ENCODE assay signal across 10 mouse cellular contexts in the genomic region with DNA sequence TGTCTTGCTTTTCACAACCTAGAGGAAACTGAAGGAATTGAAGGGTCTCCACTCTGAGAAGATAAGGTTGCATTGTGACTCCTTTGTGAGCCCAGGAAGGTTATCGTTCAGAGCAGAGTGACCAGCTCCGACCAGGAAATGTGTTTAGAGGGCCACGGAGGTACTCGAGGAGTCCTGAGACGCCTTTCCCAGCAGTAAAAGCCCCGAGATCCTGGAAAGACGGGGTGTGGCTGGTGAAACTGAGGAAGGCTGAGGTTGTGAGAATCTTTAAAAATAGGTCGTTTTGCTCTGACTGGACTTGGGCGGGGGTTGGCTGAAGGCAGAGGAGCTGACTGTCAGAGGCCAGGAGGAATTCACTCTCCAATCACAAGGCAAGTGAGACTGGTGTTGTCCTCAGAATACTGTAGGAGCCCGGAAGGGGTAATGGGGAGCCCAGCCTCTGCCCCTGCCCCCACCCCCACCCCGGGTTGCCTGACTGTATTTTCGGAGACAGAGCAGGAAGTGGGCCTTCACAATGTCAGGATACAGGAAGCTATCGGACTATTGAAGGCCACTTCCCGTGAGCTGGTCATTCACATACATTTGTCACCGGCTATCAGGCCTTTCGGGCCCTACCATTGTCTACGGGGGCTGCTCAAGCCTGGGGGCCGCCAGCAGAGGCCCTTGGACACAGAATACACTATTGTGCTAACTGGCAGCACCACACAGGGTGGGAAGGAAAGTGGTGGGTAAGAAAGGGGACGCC. TPM values are rescaled to one million over a fixed set of nuclear protein-coding genes. Genes with fewer than 3 reads are reported as not detected.
DNase-seq lines count a peak whose midpoint lies in the region; ATAC-seq lines count a peak whose summit lies in the region.
"Had no signal": no experiment of that assay in that cellular context is flagged by ENCODE, and none has a peak within 500 bp of the region (broad histone marks: within the 10 kb centered on the region; RNA-seq: fewer than 3 reads in every experiment).

No protein-coding gene starts in this region.

- no peak overlapping the region for H3K4me2 ChIP-seq in forebrain, embryonic 11.5 days (ENCODE audit: low read depth, low read length, severe bottlenecking)
- H3K4me2 ChIP-seq in embryonic facial prominence, embryonic 14.5 days (ENCODE audit: low read depth, low read length), result no peak overlapping the region
- H3K4me2 ChIP-seq in lung, embryonic 15.5 days, result no peak overlapping the region

- no peaks in the 10 kb centered on the region for H3K36me3 ChIP-seq in forebrain, embryonic 10.5 days (replicated peaks)
- no peaks in the 10 kb centered on the region for H3K36me3 ChIP-seq in forebrain, embryonic 11.5 days (ENCODE audit: control insufficient read depth, insufficient read depth, low read length)
- no peaks in the 10 kb centered on the region for H3K36me3 ChIP-seq in embryonic facial prominence, embryonic 14.5 days (ENCODE audit: control insufficient read depth, insufficient read depth, low read length)
- no peaks in the 10 kb centered on the region for H3K36me3 ChIP-seq in lung, embryonic 15.5 days

- 78% methylated on average over 19 of the region's 19 CpGs for WGBS in forebrain, embryonic 10.5 days
- 76% methylated on average over 19 of the region's 19 CpGs for WGBS in forebrain, embryonic 11.5 days
- WGBS in embryonic facial prominence, embryonic 14.5 days, result 61% methylated on average over 19 of the region's 19 CpGs
- 57% methylated on average over 19 of the region's 19 CpGs for whole genome bisulfite sequencing in lung, embryonic 15.5 days

- H3K4me1 ChIP-seq in forebrain, embryonic 10.5 days, result peaks cover 18% of the 10 kb centered on the region
- no peaks in the 10 kb centered on the region for H3K4me1 ChIP-seq in forebrain, embryonic 11.5 days (replicated peaks; ENCODE audit: control insufficient read depth, insufficient read depth, low read length)
- H3K4me1 ChIP-seq in embryonic facial prominence, embryonic 14.5 days (ENCODE audit: control insufficient read depth, insufficient read depth, low read length), result no peaks in the 10 kb centered on the region
- H3K4me1 ChIP-seq in lung, embryonic 15.5 days, result peaks cover 4% of the 10 kb centered on the region

- peak overlapping the region; percentile 65 for H3K27ac ChIP-seq in forebrain, embryonic 10.5 days
- no peak overlapping the region for H3K27ac ChIP-seq in forebrain, embryonic 11.5 days (ENCODE audit: low read depth, low read length)
- no peak overlapping the region for H3K27ac ChIP-seq in embryonic facial prominence, embryonic 14.5 days (replicated peaks; ENCODE audit: low read depth, low read length)
- H3K27ac ChIP-seq in lung, embryonic 15.5 days, result peak overlapping the region; percentile 75

- no peak overlapping the region for H3K9ac ChIP-seq in forebrain, embryonic 11.5 days (ENCODE audit: low read length)
- H3K9ac ChIP-seq in embryonic facial prominence, embryonic 14.5 days (ENCODE audit: low read depth, low read length), result no peak overlapping the region
- no peak overlapping the region for H3K9ac ChIP-seq in lung, embryonic 15.5 days

- no peaks in the 10 kb centered on the region for H3K9me3 ChIP-seq in forebrain, embryonic 10.5 days
- no peaks in the 10 kb centered on the region for H3K9me3 ChIP-seq in forebrain, embryonic 11.5 days (ENCODE audit: control insufficient read depth, low read length)
- no peaks in the 10 kb centered on the region for H3K9me3 ChIP-seq in embryonic facial prominence, embryonic 14.5 days (ENCODE audit: control insufficient read depth, low read length)
- no peaks in the 10 kb centered on the region for H3K9me3 ChIP-seq in lung, embryonic 15.5 days

- ATAC-seq in forebrain, embryonic 11.5 days (replicated peaks; ENCODE audit: low FRiP score), result no peak
- ATAC-seq in embryonic facial prominence, embryonic 14.5 days (ENCODE audit: low read depth), result no peak
- ATAC-seq in lung, embryonic 15.5 days (ENCODE audit: borderline replicate concordance, extremely low read depth, low FRiP score, low TSS enrichment), result peak; percentile 84
- ATAC-seq: hindbrain, embryonic 16.5 days had no signal

- no peak overlapping the region for H3K4me3 ChIP-seq in forebrain, embryonic 10.5 days
- H3K4me3 ChIP-seq in forebrain, embryonic 11.5 days (ENCODE audit: low read depth, low read length), result no peak overlapping the region
- H3K4me3 ChIP-seq in embryonic facial prominence, embryonic 14.5 days (ENCODE audit: low read depth, low read length), result no peak overlapping the region
- no peak overlapping the region for H3K4me3 ChIP-seq in lung, embryonic 15.5 days

- no peak for DNase-seq in forebrain, embryonic 10.5 days (ENCODE audit: extremely low spot score, low spot score)
- no peak for DNase-seq in forebrain, embryonic 11.5 days (ENCODE audit: low spot score)
- peak; percentile 24 for DNase-seq in embryonic facial prominence, embryonic 14.5 days (ENCODE audit: low spot score)
- peak; percentile 20 to 39 for DNase-seq in kidney, adult 8-10 months
- DNase-seq in cerebellum, adult 9-11 months, result no peak
- no peak for DNase-seq in ovary, postnatal 10 days (ENCODE audit: low spot score)
- DNase-seq in embryo, embryonic 11 days, result no peak
- DNase-seq: B cell, adult 2 months had no signal

- no peaks in the 10 kb centered on the region for H3K27me3 ChIP-seq in forebrain, embryonic 10.5 days (ENCODE audit: poor library complexity, severe bottlenecking)
- H3K27me3 ChIP-seq in forebrain, embryonic 11.5 days (ENCODE audit: control insufficient read depth, insufficient read depth, low read length), result no peaks in the 10 kb centered on the region
- H3K27me3 ChIP-seq in embryonic facial prominence, embryonic 14.5 days (replicated peaks; ENCODE audit: control insufficient read depth, insufficient read depth, low read length), result no peaks in the 10 kb centered on the region
- H3K27me3 ChIP-seq in lung, embryonic 15.5 days, result no peaks in the 10 kb centered on the region

RNA-seq across cellular contexts. Expression of gene Smim12, which starts 20.0 kb away (rescaled TPM):
- 78.0 and 79.1 TPM in 2 replicates for polyA plus RNA-seq in forebrain, embryonic 10.5 days (2016; fragmentation: Nextera tagmentation; extraction: Ambion mirVana)
- 53.3 and 54.5 TPM in 2 replicates for polyA plus RNA-seq in forebrain, embryonic 11.5 days (2014; fragmentation: Nextera tagmentation; extraction: Ambion mirVana)
- 45.7 and 47.9 TPM in 2 replicates for polyA plus RNA-seq in embryonic facial prominence, embryonic 14.5 days (2014; fragmentation: Nextera tagmentation; extraction: Ambion mirVana)
- polyA plus RNA-seq in lung, embryonic 15.5 days (2015; fragmentation: Nextera tagmentation; extraction: Ambion mirVana), result 57.2 and 63.1 TPM in 2 replicates

RNA-seq across cellular contexts. Expression of gene Gja4, which starts 50.2 kb away (rescaled TPM):
- polyA plus RNA-seq in forebrain, embryonic 10.5 days (2016; fragmentation: Nextera tagmentation; extraction: Ambion mirVana), result 9.6 and 11.1 TPM in 2 replicates
- 12.3 and 13.9 TPM in 2 replicates for polyA plus RNA-seq in forebrain, embryonic 11.5 days (2014; fragmentation: Nextera tagmentation; extraction: Ambion mirVana)
- 20.0 and 20.7 TPM in 2 replicates for polyA plus RNA-seq in embryonic facial prominence, embryonic 14.5 days (2014; fragmentation: Nextera tagmentation; extraction: Ambion mirVana)
- polyA plus RNA-seq in lung, embryonic 15.5 days (2015; fragmentation: Nextera tagmentation; extraction: Ambion mirVana), result 31.2 and 33.2 TPM in 2 replicates

Comparison
In these comparisons a context has a peak if more than half of its experiments do, and no peak if none do; other contexts are left out.
1. H3K27ac ChIP-seq: peak in forebrain, embryonic 10.5 days (single experiment) and lung, embryonic 15.5 days (single experiment); none in forebrain, embryonic 11.5 days (single experiment) and embryonic facial prominence, embryonic 14.5 days (single experiment).
2. DNase-seq: peak in embryonic facial prominence, embryonic 14.5 days (single experiment) and kidney, adult 8-10 months (2 of 2); none in forebrain, embryonic 10.5 days (single experiment), forebrain, embryonic 11.5 days (single experiment), cerebellum, adult 9-11 months (single experiment), ovary, postnatal 10 days (single experiment) and embryo, embryonic 11 days (single experiment).